Mouse (Mus musculus): ENCODE measurements around the gene Phlda1. TPM values are rescaled to one million over a fixed set of nuclear protein-coding genes. Genes with fewer than 3 reads are reported as not detected.

The Phlda1 gene
- polyA plus RNA-seq, 3 experiments from 2014 or later = 6.4 to 8.0 (median 6.8) TPM

- peak; percentile 15 for ATAC-seq
Observed at GRCm38 (mm10) chr10:111528283-111528682, 22.2 kb downstream of the Phlda1 start.

GRCm38 (mm10) chr10:111530398-111530797 is 24.3 kb downstream of the Phlda1 start:
- ATAC-seq = no peak

- ATAC-seq = no peak
Observed at GRCm38 (mm10) chr10:111534691-111535090, 28.6 kb downstream of the Phlda1 start.

- no peak for ATAC-seq
Observed at GRCm38 (mm10) chr10:111537410-111537809, 31.3 kb downstream of the Phlda1 start.

- peak; percentile 83 for ATAC-seq
Observed at GRCm38 (mm10) chr10:111539724-111540324, 33.7 kb downstream of the Phlda1 start.

- no peak for ATAC-seq
Observed at GRCm38 (mm10) chr10:111540678-111541077, 34.6 kb downstream of the Phlda1 start.

- ATAC-seq = no peak
Observed at GRCm38 (mm10) chr10:111543106-111543505, 37.0 kb downstream of the Phlda1 start.

- no peak for ATAC-seq
Observed at GRCm38 (mm10) chr10:111543781-111544260, 37.7 kb downstream of the Phlda1 start.

- no peak for ATAC-seq
Observed at GRCm38 (mm10) chr10:111544311-111544710, 38.2 kb downstream of the Phlda1 start.

- ATAC-seq = no peak
Observed at GRCm38 (mm10) chr10:111545648-111546047, 39.6 kb downstream of the Phlda1 start.

- ATAC-seq = no peak
Observed at GRCm38 (mm10) chr10:111547881-111548372, 41.8 kb downstream of the Phlda1 start.

- ATAC-seq = no peak
Observed at GRCm38 (mm10) chr10:111550075-111550695, 44.1 kb downstream of the Phlda1 start.

- no peak for ATAC-seq
Observed at GRCm38 (mm10) chr10:111553695-111554094, 47.6 kb downstream of the Phlda1 start.

- no peak for ATAC-seq
Observed at GRCm38 (mm10) chr10:111554651-111555050, 48.6 kb downstream of the Phlda1 start.

GRCm38 (mm10) chr10:111558211-111558610 is 52.1 kb downstream of the Phlda1 start:
- no peak for ATAC-seq

Other genes with a start within 250 kb of the Phlda1 start
- gene Bbs10, start 207.6 kb upstream of the Phlda1 start, polyA plus RNA-seq (2017; shearing (Covaris generic)) = 1 to 10 TPM; 1.8 to 2.5 (median 1.8) TPM
- gene Nap1l1, start 33.1 kb upstream of the Phlda1 start, polyA plus RNA-seq (2017; shearing (Covaris generic)) = 100 to 1,000 TPM; 122 to 256 (median 122) TPM